Mouse (Mus musculus) hindbrain, embryonic 16.5 days (tissue): ENCODE results near the gene Rps12-ps3. TPM values are rescaled to one million over a fixed set of nuclear protein-coding genes. Genes with fewer than 3 reads are reported as not detected.

Experiments used
- ATAC-seq: fragments of 200-750 bp; cut with Nextera tagmentation; 2 replicates; pipeline ENCODE4 v1.8.0; 2017; ENCODE audit warnings: moderate TSS enrichment, moderate library complexity
- H3K27ac ChIP-seq: fragments of 300-500 bp; sonication (generic); 2 replicates; pipeline ENCODE4 v1.5.1; 2014; ENCODE audit warnings: low read depth, mild to moderate bottlenecking, control low read depth, low read length, moderate library complexity
- H3K27me3 ChIP-seq: fragments of 300-500 bp; sonication (generic); replicated peaks from 2 replicates; pipeline ENCODE4 v1.6.1; 2014; ENCODE audit warnings: low read length; ENCODE audit not compliant: control insufficient read depth, insufficient read depth
- H3K36me3 ChIP-seq: fragments of 300-500 bp; sonication (generic); 2 replicates; pipeline ENCODE4 v1.6.1; 2014; ENCODE audit warnings: mild to moderate bottlenecking, low read length, moderate library complexity, mixed read lengths; ENCODE audit not compliant: control insufficient read depth, insufficient read depth
- H3K4me1 ChIP-seq: fragments of 300-500 bp; sonication (generic); 2 replicates; pipeline ENCODE4 v1.6.1; 2014; ENCODE audit warnings: low read depth, low read length; ENCODE audit not compliant: control insufficient read depth, insufficient read depth
- H3K4me2 ChIP-seq: fragments of 300-500 bp; sonication (generic); 2 replicates; pipeline ENCODE4 v1.6.1; 2014; ENCODE audit warnings: mild to moderate bottlenecking, low read length, control low read depth, moderate library complexity
- H3K4me3 ChIP-seq: fragments of 300-500 bp; sonication (generic); 2 replicates; pipeline ENCODE4 v1.5.1; 2014; ENCODE audit warnings: mild to moderate bottlenecking, low read length, control low read depth, moderate library complexity
- H3K9ac ChIP-seq: fragments of 300-500 bp; sonication (generic); 2 replicates; pipeline ENCODE4 v1.6.1; 2014; ENCODE audit warnings: low read depth, mild to moderate bottlenecking, control low read depth, low read length, moderate library complexity
- H3K9me3 ChIP-seq: fragments of 300-500 bp; sonication (generic); 2 replicates; pipeline ENCODE4 v1.6.1; 2014; ENCODE audit warnings: mild to moderate bottlenecking, low read length, moderate library complexity; ENCODE audit not compliant: control insufficient read depth
- WGBS: fragments of 180-500 bp; shearing (Covaris S2); extraction: QIAGEN DNeasy Blood & Tissue Kit; methylation state at CpG from one replicate; pipeline ENCODE4 v1.1.7; 2014; 5-methylcytosine and 5-hydroxymethylcytosine counted together
- polyA plus RNA-seq: library from polyadenylated mRNA; unstranded; fragments of >200 nt; fragmentation: Nextera tagmentation; extraction: Ambion mirVana; gene quantifications from 2 replicates; pipeline ENCODE4 v1.2.1, GENCODE M21; 2015

Gene Rps12-ps3
- polyA plus RNA-seq, 1 experiment from 2014 or later, result 9.4 TPM

DNA sequence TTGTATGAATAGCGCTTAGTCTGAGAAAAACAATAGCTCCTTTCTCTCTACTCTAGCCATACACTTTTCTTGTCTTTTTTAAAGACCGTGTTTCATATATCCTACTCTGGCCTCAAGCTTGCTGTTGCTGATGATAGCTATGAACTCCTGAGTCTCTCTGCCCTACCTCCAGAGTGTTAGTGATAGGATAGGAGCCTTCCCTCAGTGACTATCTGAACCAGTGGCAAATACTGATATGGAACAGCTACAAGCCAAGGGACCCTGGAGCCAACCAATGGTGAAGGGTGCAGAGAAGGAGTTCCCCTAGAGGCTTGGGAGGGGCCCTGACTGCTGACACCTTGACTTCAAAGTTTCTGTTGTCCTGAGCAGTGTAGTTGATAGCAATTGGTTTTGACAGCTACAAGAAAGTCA lies 38.4 kb downstream of the Rps12-ps3 start:
- Histone ChIP-seq H3K9ac (no peak overlapping the region), H3K4me1 (no peaks in the 10 kb centered on the region), H3K4me3 (no peak overlapping the region), H3K36me3 (no peaks in the 10 kb centered on the region), H3K27me3 (no peaks in the 10 kb centered on the region), H3K4me2 (no peak overlapping the region), H3K27ac (no peak overlapping the region), H3K9me3 (no peaks in the 10 kb centered on the region)
- WGBS, result 40% methylated on average over 2 of the region's 2 CpGs
- ATAC-seq, result no peak

DNA sequence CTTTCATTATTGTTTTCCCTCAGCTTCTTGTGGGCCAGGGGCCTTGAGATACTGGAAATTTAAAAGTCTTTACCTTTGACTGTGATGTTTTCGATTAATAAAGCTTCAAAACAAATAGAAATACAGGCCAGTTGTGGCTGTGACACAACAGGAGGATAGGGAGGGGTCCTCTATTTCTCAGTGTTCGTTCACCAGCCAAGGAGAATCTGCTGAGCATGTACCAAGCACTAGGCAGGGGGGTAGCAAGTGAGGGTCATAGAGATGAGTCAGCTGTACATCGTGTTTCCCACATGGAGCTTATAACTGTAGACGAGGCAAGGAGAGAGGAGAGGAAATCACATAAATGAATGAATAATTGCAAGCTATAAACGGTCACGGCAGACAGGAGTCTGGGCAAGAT lies 40.6 kb downstream of the Rps12-ps3 start:
- no peak overlapping the region for H3K9ac ChIP-seq
- WGBS, result 78% methylated on average over 6 of the region's 6 CpGs
- no peaks in the 10 kb centered on the region for H3K36me3 ChIP-seq
- no peak overlapping the region for H3K4me2 ChIP-seq
- H3K4me1 ChIP-seq, result no peaks in the 10 kb centered on the region
- no peaks in the 10 kb centered on the region for H3K9me3 ChIP-seq
- no peaks in the 10 kb centered on the region for H3K27me3 ChIP-seq
- no peak overlapping the region for H3K27ac ChIP-seq
- ATAC-seq, result no peak
- H3K4me3 ChIP-seq, result no peak overlapping the region

DNA sequence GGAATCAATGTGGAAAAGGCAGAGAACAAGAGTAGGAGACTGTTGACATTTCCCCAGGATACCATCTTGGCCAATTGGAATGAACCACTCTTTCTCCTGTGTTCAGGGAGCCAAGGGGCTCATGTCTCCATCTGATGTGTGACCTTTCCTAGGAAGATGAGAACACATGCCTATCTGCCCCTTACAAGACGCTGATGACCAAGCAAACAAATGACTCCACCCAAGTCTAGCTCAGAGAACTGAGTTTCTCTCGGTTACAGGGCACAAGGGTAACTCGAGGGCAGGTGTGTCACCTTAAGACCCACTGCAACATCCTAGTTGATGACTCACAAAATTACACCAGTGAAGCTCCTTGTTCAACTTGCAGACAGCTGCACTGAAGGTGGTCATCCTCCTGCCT lies 41.6 kb downstream of the Rps12-ps3 start:
- H3K36me3 ChIP-seq, result no peaks in the 10 kb centered on the region
- H3K27ac ChIP-seq, result no peak overlapping the region
- H3K9ac ChIP-seq, result no peak overlapping the region
- 88% methylated on average over 3 of the region's 3 CpGs for WGBS
- H3K27me3 ChIP-seq, result no peaks in the 10 kb centered on the region
- H3K4me3 ChIP-seq, result no peak overlapping the region
- no peak overlapping the region for H3K4me2 ChIP-seq
- H3K9me3 ChIP-seq, result no peaks in the 10 kb centered on the region
- ATAC-seq, result no peak
- H3K4me1 ChIP-seq, result no peaks in the 10 kb centered on the region

DNA sequence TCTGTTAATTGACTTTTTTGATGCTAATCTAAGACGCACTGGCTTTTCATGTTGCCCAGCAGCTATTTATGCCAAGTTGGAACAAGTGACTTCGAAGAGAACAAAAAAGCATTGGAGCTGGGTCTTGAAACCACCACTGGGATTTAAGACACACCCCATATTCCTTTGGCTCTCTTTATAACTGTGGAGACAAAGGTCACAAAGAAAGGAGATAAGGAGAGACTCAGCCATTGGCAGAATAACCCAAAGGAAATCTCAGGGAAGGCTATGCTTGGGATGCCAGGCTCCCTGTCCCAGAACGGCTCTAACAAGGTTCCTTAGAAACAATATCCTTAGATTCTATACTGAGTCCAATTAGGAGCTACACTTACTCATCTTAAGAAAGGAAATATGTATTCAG lies 44.6 kb downstream of the Rps12-ps3 start:
- H3K4me1 ChIP-seq, result no peaks in the 10 kb centered on the region
- no peaks in the 10 kb centered on the region for H3K27me3 ChIP-seq
- 59% methylated on average over 3 of the region's 3 CpGs for WGBS
- no peak overlapping the region for H3K4me3 ChIP-seq
- no peaks in the 10 kb centered on the region for H3K9me3 ChIP-seq
- no peak overlapping the region for H3K4me2 ChIP-seq
- no peaks in the 10 kb centered on the region for H3K36me3 ChIP-seq
- H3K27ac ChIP-seq, result no peak overlapping the region
- ATAC-seq, result no peak
- no peak overlapping the region for H3K9ac ChIP-seq

DNA sequence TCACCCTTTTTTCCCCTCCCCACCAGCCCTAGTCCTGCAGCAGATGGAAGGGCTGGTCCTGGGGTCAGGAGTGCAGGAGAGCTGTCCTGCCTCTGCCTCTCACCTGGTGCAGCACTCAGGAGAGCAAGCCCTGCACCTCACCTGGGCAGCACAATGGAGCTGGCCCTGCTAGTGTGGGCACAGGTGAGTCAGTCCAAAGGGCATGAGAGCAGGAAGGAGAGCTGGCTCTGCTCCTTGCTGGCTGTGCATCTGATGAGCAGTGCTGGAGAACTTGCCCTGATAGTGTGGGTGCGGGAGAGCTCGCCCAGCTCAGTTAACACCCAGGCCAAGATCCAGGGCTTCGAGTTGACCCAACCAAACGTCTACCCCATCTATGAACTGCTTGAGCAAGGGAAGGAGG lies 45.8 kb downstream of the Rps12-ps3 start:
- H3K9me3 ChIP-seq, result no peaks in the 10 kb centered on the region
- 80% methylated on average over 4 of the region's 4 CpGs for WGBS
- H3K4me1 ChIP-seq, result no peaks in the 10 kb centered on the region
- H3K4me3 ChIP-seq, result no peak overlapping the region
- no peaks in the 10 kb centered on the region for H3K27me3 ChIP-seq
- H3K4me2 ChIP-seq, result no peak overlapping the region
- no peak overlapping the region for H3K9ac ChIP-seq
- ATAC-seq, result no peak
- no peak overlapping the region for H3K27ac ChIP-seq
- H3K36me3 ChIP-seq, result no peaks in the 10 kb centered on the region

DNA sequence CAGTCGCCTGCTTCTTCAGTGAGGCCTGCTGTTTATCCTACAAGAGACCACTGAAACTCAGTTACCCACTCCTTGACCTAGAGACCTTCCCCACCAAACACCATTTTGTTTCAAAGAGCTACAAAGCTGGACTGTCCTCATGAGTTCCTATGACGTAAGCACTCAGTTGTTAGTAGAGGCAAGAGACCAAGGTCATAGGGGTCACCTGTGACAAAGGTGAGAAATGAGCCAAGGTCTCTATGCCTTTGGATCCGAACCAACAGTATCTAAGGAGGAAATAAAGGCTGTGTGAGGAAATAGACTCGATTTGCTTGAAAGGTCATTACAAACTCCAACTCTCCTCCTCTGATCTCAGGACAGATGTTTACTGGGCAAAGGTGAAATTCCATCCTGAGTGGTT lies 48.9 kb downstream of the Rps12-ps3 start:
- ATAC-seq, result no peak
- no peaks in the 10 kb centered on the region for H3K36me3 ChIP-seq
- H3K27ac ChIP-seq, result no peak overlapping the region
- WGBS, result 83% methylated on average over 4 of the region's 4 CpGs
- no peaks in the 10 kb centered on the region for H3K27me3 ChIP-seq
- no peak overlapping the region for H3K4me2 ChIP-seq
- H3K9ac ChIP-seq, result no peak overlapping the region
- peaks cover 7% of the 10 kb centered on the region; the same call in 1 of the 2 replicates for H3K9me3 ChIP-seq
- no peak overlapping the region for H3K4me3 ChIP-seq
- no peaks in the 10 kb centered on the region for H3K4me1 ChIP-seq

Other genes starting within 250 kb of the Rps12-ps3 start
- 57.0 and 59.3 TPM in 2 replicates for gene Shtn1, start 246.2 kb upstream of the Rps12-ps3 start, polyA plus RNA-seq
- gene Vax1, start 152.2 kb upstream of the Rps12-ps3 start, polyA plus RNA-seq, result 0.31 TPM in 1 of 2 replicates, not detected in the other
- 0.05 and 0.11 TPM in 2 replicates for gene Kcnk18, start 103.1 kb upstream of the Rps12-ps3 start, polyA plus RNA-seq
- gene Slc18a2, start 61.4 kb upstream of the Rps12-ps3 start, polyA plus RNA-seq, result 18.1 and 20.3 TPM in 2 replicates
- 8.4 and 9.4 TPM in 2 replicates for gene Pdzd8, start 23.5 kb downstream of the Rps12-ps3 start, polyA plus RNA-seq
- 0.95 TPM in 1 of 2 replicates, not detected in the other for gene Emx2, start 136.1 kb downstream of the Rps12-ps3 start, polyA plus RNA-seq